Mouse (Mus musculus) gastrocnemius, postnatal 36 days (tissue): ENCODE measurements around the gene Dennd1a. TPM values are rescaled to one million over a fixed set of nuclear protein-coding genes. Genes with fewer than 3 reads are reported as not detected.

Source experiments
- DNase-seq, 2 experiments: peaks; one replicate each; pipeline ENCODE4 v3.0.0; 2022
- intact Hi-C: fragments of 180-260 bp; cut with DNase I; formaldehyde crosslinking; loops from one replicate; pipeline ENCODE4 v1.15.1; 2025
- total RNA-seq, 2 experiments: library from RNA; stranded (reverse); gene quantifications; 2 replicates each; pipeline ENCODE4 v1.2.3; 2021

Gene Dennd1a
- total RNA-seq, 2 experiments from 2014 or later, result 24.9 to 28.2 TPM

- intact Hi-C loops, result no loop called here
- no peak for DNase-seq
Measured at GRCm38 (mm10) chr2:38068171-38068572, 219.0 kb downstream of the Dennd1a start.

GRCm38 (mm10) chr2:38065914-38066313 lies 221.3 kb downstream of the Dennd1a start:
- intact Hi-C loops, result no loop called here
- DNase-seq, result no peak

DNA sequence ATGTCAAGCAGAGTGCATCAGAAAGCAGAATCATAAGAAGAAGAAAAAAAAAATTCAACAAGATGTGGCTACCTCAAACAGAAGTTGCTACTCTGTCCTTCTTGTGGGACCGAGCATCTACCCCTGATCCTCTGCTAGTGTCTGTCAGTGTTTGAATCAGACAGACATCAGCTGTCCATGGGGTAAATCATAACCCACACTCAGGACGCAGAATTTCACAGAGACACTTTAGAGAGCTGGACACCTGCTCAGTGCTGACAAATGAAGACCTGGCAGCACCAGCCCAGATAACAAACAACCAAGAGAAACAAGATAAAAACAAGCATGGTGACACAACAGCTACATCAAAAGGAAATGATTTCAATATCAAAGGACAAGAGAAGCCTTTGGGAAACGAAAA lies 222.9 kb downstream of the Dennd1a start:
- DNase-seq, result no peak
- intact Hi-C loops, result no loop called here

GRCm38 (mm10) chr2:38062156-38062555 lies 225.0 kb downstream of the Dennd1a start:
- intact Hi-C loops, result no loop called here

DNA sequence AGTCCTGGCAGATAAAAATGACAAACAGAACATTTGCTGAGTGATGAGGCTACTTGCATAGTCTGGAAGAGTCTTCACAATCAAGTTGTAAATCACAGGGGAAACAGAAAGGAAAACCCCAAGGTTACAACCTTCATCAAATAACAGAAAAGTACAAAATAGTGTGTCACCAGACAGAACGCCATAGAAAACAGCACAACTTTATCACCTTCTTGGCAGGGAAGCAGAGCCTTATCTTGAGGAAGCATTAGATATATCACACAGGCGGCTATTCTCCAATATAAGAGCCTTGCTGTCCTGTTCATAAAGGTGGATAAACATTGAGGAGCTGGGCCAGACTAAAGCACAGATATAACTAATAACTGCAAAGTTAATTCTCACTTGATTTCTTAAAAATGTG lies 225.7 kb downstream of the Dennd1a start:
- intact Hi-C loops, result no loop called here
- DNase-seq, result no peak

More at GRCm38 (mm10) chr2:38062156-38062555, 225.0 kb downstream of the Dennd1a start:
- DNase-seq, result no peak

- DNase-seq, result no peak
Measured at GRCm38 (mm10) chr2:38052440-38052839, 234.8 kb downstream of the Dennd1a start.

DNA sequence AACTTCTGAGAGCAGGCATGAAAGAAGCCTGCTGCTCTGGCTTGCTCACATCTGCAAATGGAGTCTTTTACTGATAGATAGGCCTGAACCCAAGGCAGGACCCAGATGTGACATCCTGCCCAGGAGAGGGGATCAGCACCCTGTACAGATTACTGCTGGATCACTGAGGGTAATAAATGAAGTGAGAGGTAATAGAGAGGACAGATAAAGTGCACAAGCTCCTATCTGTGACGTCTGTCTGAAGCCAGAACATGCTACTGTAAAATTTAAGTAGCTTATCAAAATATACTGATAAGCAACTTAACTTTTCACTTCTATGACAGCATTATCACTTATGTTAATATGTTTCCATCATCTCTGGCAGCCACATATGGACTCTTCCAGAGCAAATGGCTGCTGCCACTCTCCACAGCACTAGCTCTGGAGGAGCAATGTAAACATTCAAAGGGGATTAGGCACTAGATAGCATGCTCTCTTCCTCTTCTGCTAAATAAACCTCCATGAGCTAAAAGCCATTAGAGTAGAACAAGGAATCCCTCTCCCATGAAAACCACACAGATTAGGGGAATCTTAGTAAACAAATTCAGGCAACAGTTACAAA lies 235.6 kb downstream of the Dennd1a start:
- no peak for DNase-seq
- intact Hi-C loops, result no loop called here

More at GRCm38 (mm10) chr2:38052440-38052839, 234.8 kb downstream of the Dennd1a start:
- intact Hi-C loops, result no loop called here

- DNase-seq, result no peak
- intact Hi-C loops, result no loop called here
Measured at GRCm38 (mm10) chr2:38048996-38049395, 238.2 kb downstream of the Dennd1a start.

- intact Hi-C loops, result no loop called here
- DNase-seq, result no peak
Measured at GRCm38 (mm10) chr2:38045286-38045685, 241.9 kb downstream of the Dennd1a start.

DNA sequence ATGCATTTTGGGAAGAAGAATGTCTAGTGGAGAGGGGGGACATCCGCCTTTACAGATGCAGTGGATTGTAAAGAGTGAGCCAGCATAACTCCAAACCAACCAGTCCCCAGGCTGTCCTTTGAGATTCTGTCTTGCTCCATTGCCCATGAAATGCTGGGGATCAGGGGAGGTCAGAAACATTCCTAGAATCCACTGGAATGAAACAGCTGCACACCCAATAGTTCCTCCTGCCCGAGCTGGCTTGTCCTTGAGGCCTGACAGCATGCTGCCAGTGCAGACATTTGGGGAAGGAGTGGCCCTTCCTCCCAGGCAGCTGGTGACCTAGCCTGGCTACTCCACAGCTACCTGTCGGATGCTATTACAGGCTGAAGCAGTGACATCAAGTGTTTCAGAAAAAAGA lies 246.3 kb downstream of the Dennd1a start:
- no peak for DNase-seq
- intact Hi-C loops, result no loop called here

GRCm38 (mm10) chr2:38039621-38040020 lies 247.6 kb downstream of the Dennd1a start:
- DNase-seq, result no peak
- intact Hi-C loops, result no loop called here

GRCm38 (mm10) chr2:38028317-38028716 lies 258.9 kb downstream of the Dennd1a start:
- no peak for DNase-seq
- intact Hi-C loops, result no loop called here

DNA sequence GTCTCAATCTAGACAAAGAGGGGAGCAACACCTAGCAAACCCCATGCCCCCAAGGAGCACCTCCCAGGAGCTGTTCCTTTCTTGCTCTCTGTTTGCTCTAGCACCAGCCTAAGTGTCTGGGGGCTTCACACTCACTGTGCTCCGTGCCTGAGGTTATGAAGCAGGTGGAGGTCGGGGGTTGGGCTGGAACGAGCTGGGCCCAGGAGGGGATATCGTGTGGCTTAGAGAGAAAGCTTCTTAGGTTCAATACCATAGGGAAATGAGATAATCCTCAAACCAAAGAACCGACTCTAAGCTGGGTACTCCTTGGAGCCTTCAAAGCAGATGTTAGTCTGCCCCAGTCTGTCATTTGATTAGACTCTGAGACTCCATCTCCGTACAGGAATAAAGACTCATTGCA lies 261.6 kb downstream of the Dennd1a start:
- intact Hi-C loops, result no loop called here
- DNase-seq, result no peak

- intact Hi-C loops, result no loop called here
Measured at GRCm38 (mm10) chr2:38023741-38024130, 263.5 kb downstream of the Dennd1a start.

DNA sequence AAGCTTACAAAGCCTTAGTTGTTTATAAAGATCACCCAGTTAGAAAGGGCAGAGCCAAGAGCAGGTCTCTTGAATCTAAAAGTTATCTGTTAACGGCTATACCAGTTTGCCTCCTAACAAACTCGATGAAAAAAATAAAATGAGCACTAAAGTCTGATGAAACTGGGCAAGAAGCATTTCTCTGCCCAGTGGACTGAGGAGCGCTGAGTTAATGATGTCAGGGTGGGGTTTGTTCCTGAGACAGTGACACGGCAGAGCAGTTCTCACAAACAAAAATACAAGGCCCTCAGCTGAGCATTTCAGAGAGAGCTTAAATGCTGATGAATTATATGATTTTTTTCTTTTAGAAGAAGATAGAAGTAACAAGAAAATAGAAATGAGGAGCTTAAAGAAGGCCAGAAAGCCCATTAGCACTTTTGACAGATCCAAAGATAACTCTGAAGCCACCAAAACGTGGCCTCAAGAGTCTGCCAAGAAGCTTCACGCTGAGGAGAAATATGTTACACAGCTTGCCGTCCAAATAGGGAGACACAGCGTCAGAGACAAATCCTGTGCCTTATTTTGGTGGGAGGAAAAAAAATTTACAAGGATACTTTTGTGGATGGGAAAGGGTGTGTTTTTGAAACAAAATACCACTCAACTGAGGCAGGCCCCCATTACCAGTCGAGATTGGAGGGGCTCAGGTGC lies 264.0 kb downstream of the Dennd1a start:
- no peak for DNase-seq
- intact Hi-C loops, result no loop called here

More at GRCm38 (mm10) chr2:38023741-38024130, 263.5 kb downstream of the Dennd1a start:
- no peak for DNase-seq

DNA sequence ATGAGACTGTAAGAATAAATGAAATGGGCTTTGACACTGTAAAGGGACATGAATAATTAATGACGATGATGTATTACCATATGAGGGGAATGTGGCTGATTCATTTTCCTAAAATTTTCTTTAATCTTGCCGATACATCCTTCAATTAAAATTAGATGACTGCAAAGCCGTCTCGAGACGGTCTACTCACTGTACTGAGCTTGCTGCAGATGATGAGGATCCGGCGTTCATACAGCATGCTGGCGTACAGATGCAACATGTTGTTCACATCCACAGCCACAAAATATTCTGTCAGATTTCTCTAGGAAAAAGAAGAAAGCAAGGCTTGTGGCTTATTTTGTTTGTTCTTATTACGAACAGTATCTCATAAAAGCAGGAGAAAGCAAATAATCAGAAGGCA lies 266.0 kb downstream of the Dennd1a start:
- intact Hi-C loops, result no loop called here
- no peak for DNase-seq

DNA sequence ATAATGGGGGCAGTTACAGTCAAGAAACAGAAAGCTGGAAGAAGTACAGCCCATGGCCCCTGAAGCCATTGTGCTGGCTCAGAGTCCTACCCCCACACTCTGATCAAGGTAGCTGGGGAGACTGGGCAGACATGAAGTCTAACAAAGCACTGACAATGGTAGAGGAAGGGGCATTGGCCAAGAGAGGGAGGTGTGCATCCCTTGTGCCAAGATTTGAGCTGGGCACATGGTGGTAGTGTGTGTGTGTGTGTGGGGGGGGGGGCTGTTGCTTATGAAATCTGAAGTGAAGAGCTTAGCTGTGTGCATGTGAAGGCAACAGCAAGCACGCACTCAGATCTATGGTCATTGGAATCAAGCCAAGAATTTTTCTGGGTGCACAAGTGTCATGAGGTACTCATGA lies 272.5 kb downstream of the Dennd1a start:
- DNase-seq, result no peak
- intact Hi-C loops, result no loop called here

GRCm38 (mm10) chr2:38013839-38014365 lies 273.3 kb downstream of the Dennd1a start:
- intact Hi-C loops, result no loop called here
- peak in 1 of 2 experiments; percentile 9 for DNase-seq

DNA sequence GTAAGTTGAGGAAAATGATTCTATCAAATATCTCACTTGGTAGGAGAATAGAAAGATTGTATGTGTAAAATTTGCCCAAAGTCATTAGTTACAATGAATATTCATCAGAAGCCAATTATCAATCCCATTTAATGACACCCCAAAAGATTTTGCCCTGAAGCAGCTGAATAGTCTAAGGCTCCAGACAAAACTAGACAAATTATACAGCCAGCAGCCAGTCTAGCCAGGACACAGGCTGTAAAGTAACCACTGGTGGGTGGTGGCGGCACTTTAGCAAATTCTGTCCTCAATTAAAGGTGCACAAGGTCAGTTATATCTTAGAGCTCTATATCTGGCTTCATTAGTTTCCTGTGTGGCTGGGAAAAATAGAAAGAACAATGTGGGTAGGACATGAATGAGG lies 280.0 kb downstream of the Dennd1a start:
- intact Hi-C loops, result no loop called here
- no peak for DNase-seq

- intact Hi-C loops, result no loop called here
- no peak for DNase-seq
Measured at GRCm38 (mm10) chr2:38003183-38003680, 284.0 kb downstream of the Dennd1a start.

GRCm38 (mm10) chr2:38001004-38001403 lies 286.2 kb downstream of the Dennd1a start:
- intact Hi-C loops, result no loop called here
- DNase-seq, result no peak

DNA sequence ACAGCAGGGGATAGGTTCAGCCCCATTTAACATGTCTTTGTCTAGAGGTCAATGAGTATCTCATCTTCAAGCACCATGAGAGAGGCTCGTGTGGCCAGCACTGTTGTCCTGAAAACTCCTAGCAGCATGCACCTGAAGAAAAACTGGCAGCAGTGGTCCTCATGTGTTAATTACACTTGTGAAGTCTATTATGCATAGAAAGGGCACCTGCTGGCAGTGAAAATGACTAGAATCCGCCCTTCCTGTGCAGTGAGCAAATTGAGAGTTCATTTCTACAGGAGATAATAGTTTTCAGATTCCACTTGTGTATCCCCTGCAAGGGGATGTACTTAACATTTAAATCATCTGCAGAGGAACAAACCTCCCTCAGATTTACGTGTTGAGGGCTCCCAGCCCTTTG lies 289.2 kb downstream of the Dennd1a start:
- intact Hi-C loops, result no loop called here
- DNase-seq, result no peak
